Comparison of ENCODE assay signal across 8 mouse cellular contexts in genomic region chr15:100870775-100871106, GRCm38 (mm10). TPM values are rescaled to one million over a fixed set of nuclear protein-coding genes. Genes with fewer than 3 reads are reported as not detected.
DNase-seq lines count a peak whose midpoint lies in the region; ATAC-seq and TF ChIP-seq lines count a peak whose summit lies in the region.

No protein-coding gene starts in this region.

- WGBS in heart, embryonic 13.5 days, result 0% methylated on average over 10 of the region's 69 CpGs
- 7% methylated on average over 66 of the region's 69 CpGs for WGBS in embryonic facial prominence, embryonic 10.5 days
- WGBS in intestine, embryonic 14.5 days, result 3% methylated on average over 10 of the region's 69 CpGs
- 5% methylated on average over 10 of the region's 69 CpGs for WGBS in liver, embryonic 15.5 days (ENCODE audit: insufficient replicate concordance)
- WGBS in stomach, postnatal 0 days, result 0% methylated on average over 6 of the region's 69 CpGs

- peak overlapping the region; percentile 88 for H3K4me2 ChIP-seq in heart, embryonic 13.5 days
- peak overlapping the region; percentile 82 for H3K4me2 ChIP-seq in intestine, embryonic 14.5 days (ENCODE audit: low read length)
- H3K4me2 ChIP-seq in liver, embryonic 15.5 days, result peak overlapping the region; percentile 63
- peak overlapping the region; percentile 71 for H3K4me2 ChIP-seq in stomach, postnatal 0 days (replicated peaks; ENCODE audit: low read depth)

- no peak for DNase-seq in heart, postnatal 10 days
- peak; percentile 52 for DNase-seq in adrenal gland, adult 2 months
- DNase-seq in embryonic facial prominence, embryonic 10.5 days (ENCODE audit: low spot score), result peak; percentile 80
- DNase-seq in intestine, embryonic 14.5 days (ENCODE audit: low spot score), result no peak
- peak; percentile 19 for DNase-seq in stomach, postnatal 0 days (ENCODE audit: low spot score)
- DNase-seq in gastrocnemius, postnatal 36 days, result no peak

- peaks cover 76% of the 10 kb centered on the region for H3K27me3 ChIP-seq in heart, embryonic 13.5 days (replicated peaks)
- peaks cover 60% of the 10 kb centered on the region for H3K27me3 ChIP-seq in embryonic facial prominence, embryonic 10.5 days (replicated peaks; ENCODE audit: low read depth, poor library complexity, severe bottlenecking)
- H3K27me3 ChIP-seq in intestine, embryonic 14.5 days (replicated peaks; ENCODE audit: control insufficient read depth, insufficient read depth, low read length), result peaks cover 54% of the 10 kb centered on the region
- peaks cover 78% of the 10 kb centered on the region for H3K27me3 ChIP-seq in liver, embryonic 15.5 days
- H3K27me3 ChIP-seq in stomach, postnatal 0 days (ENCODE audit: control insufficient read depth, insufficient read depth, low read length), result peaks cover 11% of the 10 kb centered on the region; the same call in 1 of the 2 replicates

- ATAC-seq in heart, embryonic 13.5 days (ENCODE audit: extremely low read depth, insufficient number of reproducible peaks, low FRiP score, low TSS enrichment), result no peak
- peak; percentile 78 for ATAC-seq in intestine, embryonic 14.5 days (replicated peaks; ENCODE audit: low FRiP score, low TSS enrichment, low read depth)
- no peak for ATAC-seq in liver, embryonic 15.5 days (ENCODE audit: insufficient read depth)
- 0 out of 2 replicates have a peak, but pooled peaks have one; percentile 18 for ATAC-seq in stomach, postnatal 0 days (ENCODE audit: low FRiP score, low TSS enrichment)

- no peak for TF ChIP-seq EP300 in stomach, postnatal 0 days (optimal IDR thresholded peaks at IDR 0.05)

- H3K4me1 ChIP-seq in heart, embryonic 13.5 days, result peaks cover 16% of the 10 kb centered on the region
- H3K4me1 ChIP-seq in embryonic facial prominence, embryonic 10.5 days, result peaks cover 23% of the 10 kb centered on the region
- peaks cover 6% of the 10 kb centered on the region; the same call in 1 of the 2 replicates for H3K4me1 ChIP-seq in intestine, embryonic 14.5 days (replicated peaks; ENCODE audit: control insufficient read depth, insufficient read depth, low read length)
- peaks cover 10% of the 10 kb centered on the region; the same call in 1 of the 2 replicates for H3K4me1 ChIP-seq in liver, embryonic 15.5 days (replicated peaks)
- 0 out of 2 replicates have a peak, but pooled peaks cover 3% of the 10 kb centered on the region for H3K4me1 ChIP-seq in stomach, postnatal 0 days (replicated peaks; ENCODE audit: control insufficient read depth, insufficient read depth)

- H3K9ac ChIP-seq in heart, embryonic 13.5 days, result peak overlapping the region; percentile 73
- peak overlapping the region; percentile 51 for H3K9ac ChIP-seq in intestine, embryonic 14.5 days (ENCODE audit: low read length)
- H3K9ac ChIP-seq in liver, embryonic 15.5 days, result no peak overlapping the region
- H3K9ac ChIP-seq in stomach, postnatal 0 days (ENCODE audit: low read length), result no peak overlapping the region

- no peak overlapping the region for H3K27ac ChIP-seq in heart, embryonic 13.5 days (replicated peaks)
- H3K27ac ChIP-seq in embryonic facial prominence, embryonic 10.5 days (replicated peaks), result peak overlapping the region; percentile 88
- no peak overlapping the region for H3K27ac ChIP-seq in intestine, embryonic 14.5 days (ENCODE audit: low read depth)
- no peak overlapping the region for H3K27ac ChIP-seq in liver, embryonic 15.5 days (replicated peaks)
- no peak overlapping the region for H3K27ac ChIP-seq in stomach, postnatal 0 days (replicated peaks)

- intact Hi-C loops in heart, postnatal 10 days (cut with DNase I), result no loop called here
- intact Hi-C loops in gastrocnemius, postnatal 36 days (cut with DNase I), result no loop called here

- H3K36me3 ChIP-seq in heart, embryonic 13.5 days, result no peaks in the 10 kb centered on the region
- no peaks in the 10 kb centered on the region for H3K36me3 ChIP-seq in embryonic facial prominence, embryonic 10.5 days (replicated peaks)
- H3K36me3 ChIP-seq in intestine, embryonic 14.5 days (ENCODE audit: control insufficient read depth, insufficient read depth, low read length), result no peaks in the 10 kb centered on the region
- H3K36me3 ChIP-seq in liver, embryonic 15.5 days (replicated peaks), result no peaks in the 10 kb centered on the region
- no peaks in the 10 kb centered on the region for H3K36me3 ChIP-seq in stomach, postnatal 0 days (ENCODE audit: control insufficient read depth, insufficient read depth, low read length)

- TF ChIP-seq CTCF in stomach, postnatal 0 days (IDR thresholded peaks at IDR 0.05; ENCODE audit: low read depth), result no peak

- H3K9me3 ChIP-seq in heart, embryonic 13.5 days, result 0 out of 2 replicates have a peak, but pooled peaks cover under 1% of the 10 kb centered on the region
- H3K9me3 ChIP-seq in embryonic facial prominence, embryonic 10.5 days, result peaks cover 4% of the 10 kb centered on the region; the same call in 1 of the 2 replicates
- no peaks in the 10 kb centered on the region for H3K9me3 ChIP-seq in intestine, embryonic 14.5 days (ENCODE audit: control insufficient read depth, low read length)
- no peaks in the 10 kb centered on the region for H3K9me3 ChIP-seq in liver, embryonic 15.5 days (replicated peaks)
- no peaks in the 10 kb centered on the region for H3K9me3 ChIP-seq in stomach, postnatal 0 days (ENCODE audit: control insufficient read depth, low read length)

- H3K4me3 ChIP-seq in heart, embryonic 13.5 days, result peak overlapping the region; percentile 67
- peak overlapping the region; percentile 84 for H3K4me3 ChIP-seq in embryonic facial prominence, embryonic 10.5 days
- H3K4me3 ChIP-seq in intestine, embryonic 14.5 days (ENCODE audit: low read depth, low read length), result peak overlapping the region; percentile 62
- peak overlapping the region; percentile 50 for H3K4me3 ChIP-seq in liver, embryonic 15.5 days (replicated peaks)
- H3K4me3 ChIP-seq in stomach, postnatal 0 days (ENCODE audit: low read depth, low read length), result peak overlapping the region; percentile 46

RNA-seq across cellular contexts. Expression of gene Scn8a, which starts 1.1 kb away (rescaled TPM):
- 0.29 and 0.88 TPM in 2 replicates for polyA plus RNA-seq in heart, embryonic 13.5 days (2015; fragmentation: Nextera tagmentation; extraction: Ambion mirVana)
- under 1 TPM; 0.35 to 0.72 TPM for total RNA-seq in heart, postnatal 10 days (2021)
- 1 to 10 TPM; 2.8 to 4.6 TPM for total RNA-seq in adrenal gland, adult 2 months (2021)
- 1.6 and 2.4 TPM in 2 replicates for polyA plus RNA-seq in adrenal gland, adult 2 months (2012; rRNA removed)
- 7.3 and 8.1 TPM in 2 replicates for polyA plus RNA-seq in embryonic facial prominence, embryonic 10.5 days (2016; fragmentation: Nextera tagmentation; extraction: Ambion mirVana)
- 4.0 and 5.5 TPM in 2 replicates for polyA plus RNA-seq in intestine, embryonic 14.5 days (2014; fragmentation: Nextera tagmentation; extraction: Ambion mirVana)
- 0.24 and 0.32 TPM in 2 replicates for polyA plus RNA-seq in liver, embryonic 15.5 days (2015; fragmentation: Nextera tagmentation; extraction: Ambion mirVana)
- polyA plus RNA-seq in stomach, postnatal 0 days (2015; fragmentation: Nextera tagmentation; extraction: Ambion mirVana), result 0.40 and 0.61 TPM in 2 replicates
- total RNA-seq in gastrocnemius, postnatal 36 days (2021), result under 1 TPM in 1 of 2 experiments, not detected in 1; 0.43 TPM

Comparison
In these comparisons a context has a peak if more than half of its experiments do, and no peak if none do; other contexts are left out.
1. ATAC-seq: peak in intestine, embryonic 14.5 days (single experiment) and stomach, postnatal 0 days (single experiment); none in heart, embryonic 13.5 days (single experiment) and liver, embryonic 15.5 days (single experiment).
2. H3K9ac ChIP-seq: peak in heart, embryonic 13.5 days (single experiment) and intestine, embryonic 14.5 days (single experiment); none in liver, embryonic 15.5 days (single experiment) and stomach, postnatal 0 days (single experiment).
3. DNase-seq: peak in adrenal gland, adult 2 months (single experiment), embryonic facial prominence, embryonic 10.5 days (single experiment) and stomach, postnatal 0 days (single experiment); none in heart, postnatal 10 days (0 of 2), intestine, embryonic 14.5 days (single experiment) and gastrocnemius, postnatal 36 days (0 of 2).
4. Peak in every context shown above with its lines, with median percentiles within 50 percentile points of each other: H3K4me2 ChIP-seq and H3K4me3 ChIP-seq.